Mouse (Mus musculus): Measurements from ENCODE around the gene Atg16l2.

GRCm38 (mm10) chr7:101293611-101294010 lies 8.4 kb downstream of the Atg16l2 start:
- TF ChIP-seq MAFK (IDR thresholded peaks at IDR 0.05; ENCODE audit: insufficient read depth, low read depth, low read length) (no peak), ZC3H11A (IDR thresholded peaks at IDR 0.05; ENCODE audit: borderline replicate concordance, low read depth, low read length) (no peak), CHD2 (IDR thresholded peaks at IDR 0.05; ENCODE audit: low read depth, low read length) (no peak), HCFC1 (IDR thresholded peaks at IDR 0.05; ENCODE audit: borderline replicate concordance, insufficient read depth, low read length) (no peak), ZNF384 (IDR thresholded peaks at IDR 0.05; ENCODE audit: low read depth, low read length) (no peak)
